Mouse (Mus musculus): ENCODE data around the gene Mab21l3. TPM values are rescaled to one million over a fixed set of nuclear protein-coding genes. Genes with fewer than 3 reads are reported as not detected.

The Mab21l3 gene
- total and polyA plus RNA-seq, 3 experiments: 1.9 to 3.4 (median 2.8) TPM

GRCm38 (mm10) chr3:101770540-101770939 lies 78.2 kb downstream of the Mab21l3 start:
- H3K9me3 ChIP-seq (replicated peaks; ENCODE audit: low read length): peaks cover 7% of the 10 kb centered on the region
- H3K4me1 ChIP-seq (ENCODE audit: control insufficient read depth in 1 of 2, insufficient read depth in 2 of 2): no peaks in the 10 kb centered on the region
- in situ Hi-C loops (cut with MboI; ENCODE audit: low pct_ligation_motif_present, low pct_unique_long_range_greater_than_20kb, low sequenced_read_pairs) (no loop called here), dilution Hi-C loops (cut with MboI; ENCODE audit: extremely low pct_ligation_motif_present, extremely low pct_unique_long_range_greater_than_20kb, low sequenced_read_pairs) (no loop called here)
- H3K36me3 ChIP-seq (replicated peaks in 1 of 2; ENCODE audit: control insufficient read depth in 1 of 2, insufficient read depth in 1 of 2, low read length in 1 of 2): no peaks in the 10 kb centered on the region
- no peak overlapping the region for H3K4me2 ChIP-seq (ENCODE audit: insufficient read depth, low read depth, poor library complexity, severe bottlenecking)
- no peak overlapping the region for H3K9ac ChIP-seq (ENCODE audit: insufficient read depth, low read depth)
- DNase-seq (ENCODE audit: extremely low read depth): no peak
- TF ChIP-seq POLR2A (IDR thresholded peaks at IDR 0.05; ENCODE audit: low read depth, low read length) (no peak), HCFC1 (IDR thresholded peaks at IDR 0.05; ENCODE audit: low read depth, low read length) (no peak), MAFK (IDR thresholded peaks at IDR 0.05; ENCODE audit: insufficient replicate concordance, low read length) (no peak), USF1 (IDR thresholded peaks at IDR 0.05; ENCODE audit: low read depth, low read length) (no peak), USF2 (conservative IDR thresholded peaks at IDR 0.05; ENCODE audit: low read depth, low read length) (no peak), MEF2A (IDR thresholded peaks at IDR 0.05; ENCODE audit: borderline replicate concordance, low read depth, low read length) (no peak), RAD21 (IDR thresholded peaks at IDR 0.05; ENCODE audit: low read depth, low read length) (no peak), TCF12 (IDR thresholded peaks at IDR 0.05; ENCODE audit: low read depth, low read length) (no peak), BHLHE40 (IDR thresholded peaks at IDR 0.05; ENCODE audit: low read depth, low read length) (no peak), ZKSCAN1 (IDR thresholded peaks at IDR 0.05; ENCODE audit: borderline replicate concordance, low read depth, low read length) (no peak)
- H3K4me3 ChIP-seq (replicated peaks in 1 of 3; ENCODE audit: low read depth in 2 of 3, low read length in 2 of 3, poor library complexity in 1 of 3): no peak overlapping the region
- H3K79me2 ChIP-seq (replicated peaks; ENCODE audit: control insufficient read depth, extremely low read depth, insufficient read depth, poor library complexity, severe bottlenecking): no peaks in the 10 kb centered on the region
- no peaks in the 10 kb centered on the region for H3K27me3 ChIP-seq (replicated peaks)
- no peak overlapping the region for H3K27ac ChIP-seq (ENCODE audit: insufficient read depth, low read depth)

- H3K4me2 ChIP-seq (ENCODE audit: insufficient read depth, low read depth, poor library complexity, severe bottlenecking): no peak overlapping the region
- no peak overlapping the region for H3K9ac ChIP-seq (ENCODE audit: insufficient read depth, low read depth)
- no peaks in the 10 kb centered on the region for H3K27me3 ChIP-seq (replicated peaks)
- peaks cover 1% of the 10 kb centered on the region for H3K9me3 ChIP-seq (replicated peaks; ENCODE audit: low read length)
- dilution Hi-C loops (cut with MboI; ENCODE audit: extremely low pct_ligation_motif_present, extremely low pct_unique_long_range_greater_than_20kb, low sequenced_read_pairs) (no loop called here), in situ Hi-C loops (cut with MboI; ENCODE audit: low pct_ligation_motif_present, low pct_unique_long_range_greater_than_20kb, low sequenced_read_pairs) (no loop called here)
- no peak for DNase-seq (ENCODE audit: extremely low read depth)
- no peaks in the 10 kb centered on the region for H3K36me3 ChIP-seq (replicated peaks in 1 of 2; ENCODE audit: control insufficient read depth in 1 of 2, insufficient read depth in 1 of 2, low read length in 1 of 2)
- no peaks in the 10 kb centered on the region for H3K79me2 ChIP-seq (replicated peaks; ENCODE audit: control insufficient read depth, extremely low read depth, insufficient read depth, poor library complexity, severe bottlenecking)
- H3K4me1 ChIP-seq (ENCODE audit: control insufficient read depth in 1 of 2, insufficient read depth in 2 of 2): no peaks in the 10 kb centered on the region
- no peak overlapping the region for H3K4me3 ChIP-seq (replicated peaks in 1 of 3; ENCODE audit: low read depth in 2 of 3, low read length in 2 of 3, poor library complexity in 1 of 3)
- no peak for TF ChIP-seq MYC (IDR thresholded peaks at IDR 0.05; ENCODE audit: low read depth, low read length)
- no peak for TF ChIP-seq NELFE (IDR thresholded peaks at IDR 0.05; ENCODE audit: low read depth, low read length)
- TF ChIP-seq MAZ (IDR thresholded peaks at IDR 0.05; ENCODE audit: low read depth, low read length): no peak
- no peak for TF ChIP-seq ETS1 (conservative IDR thresholded peaks at IDR 0.05; ENCODE audit: low read depth, low read length)
- H3K27ac ChIP-seq (ENCODE audit: insufficient read depth, low read depth): no peak overlapping the region
Measured at GRCm38 (mm10) chr3:101763566-101763965, 85.2 kb downstream of the Mab21l3 start.

Other genes starting within 250 kb of the Mab21l3 start
- 219 and 243 TPM in 2 replicates for gene Atp1a1, start 244.3 kb downstream of the Mab21l3 start, total RNA-seq (2012; rRNA removed)
- 206 and 215 TPM in 2 replicates for gene Atp1a1, start 244.3 kb downstream of the Mab21l3 start, total RNA-seq (2014; rRNA removed)
- gene Atp1a1, start 244.3 kb downstream of the Mab21l3 start, polyA plus RNA-seq (2012; ENCODE audit: insufficient read length, low read depth): 263 and 337 TPM in 2 replicates
- 3.4 and 4.5 TPM in 2 replicates for gene Slc22a15, start 75.5 kb upstream of the Mab21l3 start, total RNA-seq (2012; rRNA removed)
- 1.6 and 1.8 TPM in 2 replicates for gene Slc22a15, start 75.5 kb upstream of the Mab21l3 start, total RNA-seq (2014; rRNA removed)
- gene Slc22a15, start 75.5 kb upstream of the Mab21l3 start, polyA plus RNA-seq (2012; ENCODE audit: insufficient read length, low read depth): 7.4 and 7.6 TPM in 2 replicates
- not detected in 2 replicates for gene Nhlh2, start 161.1 kb upstream of the Mab21l3 start, total RNA-seq (2012; rRNA removed)
- not detected in 2 replicates for gene Nhlh2, start 161.1 kb upstream of the Mab21l3 start, total RNA-seq (2014; rRNA removed)
- gene Nhlh2, start 161.1 kb upstream of the Mab21l3 start, polyA plus RNA-seq (2012; ENCODE audit: insufficient read length, low read depth): not detected in 2 replicates
- gene Casq2, start 237.5 kb upstream of the Mab21l3 start, total RNA-seq (2012; rRNA removed): not detected in 2 replicates
- gene Casq2, start 237.5 kb upstream of the Mab21l3 start, total RNA-seq (2014; rRNA removed): not detected in 2 replicates
- gene Casq2, start 237.5 kb upstream of the Mab21l3 start, polyA plus RNA-seq (2012; ENCODE audit: insufficient read length, low read depth): not detected in 2 replicates

Data from CH12.LX (cell line).